Mouse (Mus musculus) ovary, postnatal 36 days (tissue): Measurements from ENCODE around the gene Cldn19.
"Not testable (repeated sequence)": the region's sequence is repeated elsewhere in the genome, so short reads cannot be mapped to it uniquely, and the experiment has no call there.

Experiments
- DNase-seq: peaks from one replicate; pipeline ENCODE4 v3.0.0; 2022; ENCODE audit warnings: low spot score, mixed read lengths

Cldn19 gene

DNA sequence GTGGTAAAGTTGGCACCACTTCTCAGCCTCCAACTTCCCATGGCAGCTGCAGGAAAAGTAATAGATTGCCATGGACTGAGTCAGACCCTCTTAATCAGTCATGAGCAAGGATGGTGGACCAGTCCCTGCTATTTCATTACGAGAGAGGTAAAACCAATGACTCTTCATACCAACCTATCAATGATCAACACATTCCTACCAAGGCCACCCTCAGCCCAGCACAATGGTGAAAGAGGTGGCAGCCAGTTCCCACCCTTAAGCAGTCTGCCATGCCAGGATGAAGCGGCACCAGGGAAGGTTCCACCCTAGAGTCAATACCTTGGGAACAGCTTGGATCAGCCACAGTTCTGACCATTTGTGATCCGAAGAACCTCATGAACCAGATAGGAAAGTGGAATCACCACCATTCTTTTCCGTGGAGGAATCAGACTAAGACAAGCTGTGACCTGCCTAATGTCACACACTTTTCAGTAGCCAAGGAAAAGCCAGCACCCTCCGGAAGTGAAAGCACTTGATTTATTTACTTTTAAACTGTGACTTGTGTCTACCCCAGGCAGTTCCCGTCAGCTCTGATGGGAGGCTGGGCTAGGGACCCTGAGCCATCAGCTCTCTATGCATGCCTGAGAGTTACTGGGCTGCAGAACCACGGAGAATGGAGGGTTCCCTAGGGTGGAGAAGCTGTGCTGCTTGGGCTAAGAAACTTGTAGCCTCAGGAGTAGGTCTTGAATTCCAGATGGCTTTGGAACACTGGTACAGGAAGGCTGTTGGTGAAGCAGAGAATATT lies 3.0 kb upstream of the Cldn19 start:
- DNase-seq: no peak

DNA sequence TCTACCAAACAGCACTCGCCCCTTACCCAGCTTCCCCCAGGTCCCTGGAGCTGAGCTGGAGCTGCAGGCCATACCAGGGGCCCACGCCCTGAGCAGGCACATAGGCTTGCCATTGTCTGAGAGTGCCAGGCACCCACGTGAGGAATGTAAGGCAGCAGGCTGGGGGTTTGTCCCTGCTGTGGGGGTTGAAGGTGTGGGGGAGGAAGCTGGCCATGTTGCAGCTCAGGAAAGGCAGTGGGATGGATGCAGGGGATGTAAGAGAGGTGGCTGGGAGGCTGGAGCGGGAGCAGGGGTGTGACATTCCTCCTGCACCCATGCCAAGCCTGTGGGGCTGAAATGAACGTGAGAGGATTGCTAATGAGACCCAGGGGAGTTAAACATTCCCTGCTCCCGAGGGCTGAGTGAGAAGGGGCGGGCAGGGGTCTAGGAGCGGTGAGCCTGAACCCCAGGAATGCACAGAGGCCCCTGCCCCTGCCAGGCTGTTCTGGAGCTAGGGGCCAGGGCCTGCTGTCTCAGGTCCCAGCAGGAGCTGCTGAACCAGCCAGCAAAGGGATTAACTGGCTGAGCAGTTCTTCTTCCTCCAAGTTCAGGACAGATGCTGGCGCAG lies 1.1 kb upstream of the Cldn19 start:
- DNase-seq: no peak

DNA sequence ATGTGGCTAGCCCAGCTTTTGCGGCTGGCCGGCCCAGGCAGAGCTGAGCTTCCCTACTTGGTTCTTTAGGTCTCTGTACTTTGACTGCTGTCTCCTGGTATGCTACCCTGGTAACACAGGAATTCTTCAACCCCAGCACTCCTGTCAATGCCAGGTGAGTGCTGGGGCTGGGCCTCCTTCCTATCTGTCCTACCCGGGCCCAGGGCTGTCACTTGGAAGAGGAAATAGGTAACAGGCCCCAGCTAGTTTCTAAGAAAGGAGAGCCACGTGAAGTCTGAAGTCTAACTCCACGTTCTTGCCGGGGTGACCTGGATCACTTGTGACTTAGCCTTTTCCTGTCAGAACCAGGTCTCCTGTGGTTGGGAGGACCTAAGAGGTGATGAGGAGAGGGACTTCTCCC lies 1.9 kb downstream of the Cldn19 start:
- DNase-seq: no peak

DNA sequence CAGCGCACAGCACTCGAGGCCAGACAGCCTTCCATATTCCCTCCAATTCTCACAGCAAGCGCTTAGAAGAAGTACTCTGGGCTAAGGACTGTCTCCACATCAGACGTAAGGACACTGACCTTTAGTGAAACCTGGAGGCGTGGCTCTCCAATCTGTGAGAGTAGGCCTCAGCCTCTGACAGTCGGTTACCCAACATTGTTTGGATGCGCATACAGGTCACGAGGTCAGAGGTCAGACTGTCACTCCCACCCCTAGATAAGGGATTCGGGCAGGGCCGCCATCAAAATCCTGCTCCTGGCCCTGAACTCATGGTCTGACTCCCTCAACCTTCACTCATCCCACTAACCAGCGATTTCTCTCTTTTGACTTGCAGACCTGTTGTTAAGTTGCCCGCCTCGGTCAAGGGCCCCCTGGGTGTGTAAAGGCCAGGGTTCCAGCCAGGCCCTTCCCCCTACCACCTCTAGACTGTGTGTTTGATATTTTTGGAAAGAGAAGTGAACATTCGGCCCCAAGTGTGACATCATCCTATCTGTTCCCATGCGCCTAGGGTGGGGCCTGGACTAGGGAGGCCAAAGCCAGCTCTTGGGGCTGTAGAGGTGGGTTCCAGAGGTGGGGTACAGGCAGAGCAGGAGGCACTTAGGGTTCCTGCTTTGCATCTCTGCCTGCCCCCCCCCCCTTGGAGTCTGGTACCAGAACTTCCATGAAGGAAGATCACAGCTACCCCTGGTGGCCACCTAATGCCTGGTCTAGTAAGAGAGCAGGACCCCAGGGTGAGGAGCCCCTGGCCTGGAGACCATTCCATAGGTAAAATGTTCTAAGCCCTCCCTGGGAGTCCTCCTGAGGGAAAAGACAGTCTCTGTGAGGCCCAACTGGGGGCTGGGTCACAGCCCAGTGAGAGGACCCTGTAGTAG lies 4.4 kb downstream of the Cldn19 start:
- no peak for DNase-seq

DNA sequence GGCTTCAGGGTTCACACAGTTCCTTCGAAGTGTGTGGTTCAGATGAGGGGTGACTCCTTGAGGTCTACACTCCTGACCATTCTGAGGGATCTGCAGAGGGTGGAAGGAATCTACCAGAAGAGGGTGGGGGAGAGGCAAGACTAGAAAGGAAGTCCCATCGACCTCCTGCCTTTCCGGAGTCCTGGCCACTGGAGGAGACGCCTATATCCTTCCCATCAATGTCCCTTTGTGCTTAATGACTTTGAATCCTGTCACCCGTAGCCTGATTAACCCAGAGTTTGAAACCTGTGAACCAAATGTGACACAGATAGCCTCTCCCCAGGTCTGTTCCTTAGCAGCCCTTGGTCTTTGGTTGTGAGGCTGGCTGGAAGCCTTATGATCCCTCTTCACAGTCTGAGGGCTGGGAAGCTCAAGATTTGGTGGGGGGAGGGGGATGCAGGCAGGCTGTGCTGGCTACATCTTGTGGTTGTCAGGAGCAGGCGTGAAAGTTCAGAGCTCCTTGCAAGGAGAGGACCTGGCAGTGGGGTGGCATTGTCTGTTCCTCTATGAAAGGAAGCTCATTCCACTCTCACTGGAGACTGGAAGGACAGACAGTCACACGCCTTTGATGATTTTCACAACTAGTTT lies 6.0 kb downstream of the Cldn19 start:
- no peak for DNase-seq

DNA sequence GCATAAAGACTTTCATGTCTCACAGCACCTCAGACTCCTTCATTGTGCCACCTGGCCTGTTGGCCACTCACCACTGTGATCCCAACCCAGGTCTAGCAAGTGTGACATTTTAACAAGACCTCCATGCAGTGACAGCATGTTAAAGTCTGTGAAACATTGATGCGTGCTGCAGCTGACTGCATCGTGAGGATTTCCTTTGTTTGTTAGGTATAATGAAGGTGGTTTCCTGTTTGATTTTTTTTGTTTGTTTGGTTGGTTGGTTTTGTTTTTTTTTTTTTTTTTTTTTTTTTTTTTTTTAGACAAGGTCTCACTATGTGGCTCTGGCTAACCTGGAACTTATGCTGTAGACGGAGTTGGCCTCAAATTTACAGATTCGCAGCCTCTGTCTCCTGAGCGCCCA lies 7.3 kb downstream of the Cldn19 start:
- no peak for DNase-seq

DNA sequence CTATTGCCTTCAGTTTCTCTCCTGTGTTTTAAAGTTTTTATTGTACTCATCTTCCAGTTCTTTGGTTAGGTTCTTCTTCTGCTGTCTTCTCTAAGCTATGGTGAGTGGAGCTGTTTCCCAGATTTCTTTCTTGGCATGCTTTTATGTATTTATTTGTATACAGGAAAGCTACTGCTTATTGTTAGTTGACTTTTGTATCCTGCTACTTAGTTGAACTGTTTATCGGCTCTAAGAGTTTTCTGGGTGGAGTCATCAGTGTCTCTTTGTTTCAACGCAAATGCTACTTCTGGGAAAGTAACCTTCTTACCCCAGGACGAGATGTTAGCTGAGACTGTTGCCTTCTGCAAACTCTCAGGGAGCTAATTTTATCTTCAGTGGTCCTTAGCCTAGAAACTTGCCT lies 8.2 kb downstream of the Cldn19 start:
- DNase-seq: no peak

DNA sequence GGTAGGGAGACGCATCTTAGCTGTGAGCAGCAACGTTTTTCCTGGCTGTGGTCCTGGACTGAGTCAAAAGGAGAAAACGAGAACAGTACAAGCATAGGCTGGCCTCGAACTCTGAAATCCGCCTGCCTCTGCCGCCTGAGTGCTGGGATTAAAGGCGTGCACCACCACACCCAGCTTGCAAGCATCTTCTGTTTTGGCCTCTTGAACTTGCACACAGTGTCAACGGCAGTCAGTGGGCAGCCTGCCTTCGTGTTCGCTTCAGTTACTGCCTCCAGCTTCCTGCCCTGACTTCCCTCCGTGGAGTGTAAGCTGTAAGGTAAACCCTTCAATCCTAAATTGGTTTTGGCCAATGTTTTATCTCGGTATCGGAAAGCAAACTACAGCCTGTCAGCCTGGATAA lies 11.4 kb downstream of the Cldn19 start:
- DNase-seq: no peak

DNA sequence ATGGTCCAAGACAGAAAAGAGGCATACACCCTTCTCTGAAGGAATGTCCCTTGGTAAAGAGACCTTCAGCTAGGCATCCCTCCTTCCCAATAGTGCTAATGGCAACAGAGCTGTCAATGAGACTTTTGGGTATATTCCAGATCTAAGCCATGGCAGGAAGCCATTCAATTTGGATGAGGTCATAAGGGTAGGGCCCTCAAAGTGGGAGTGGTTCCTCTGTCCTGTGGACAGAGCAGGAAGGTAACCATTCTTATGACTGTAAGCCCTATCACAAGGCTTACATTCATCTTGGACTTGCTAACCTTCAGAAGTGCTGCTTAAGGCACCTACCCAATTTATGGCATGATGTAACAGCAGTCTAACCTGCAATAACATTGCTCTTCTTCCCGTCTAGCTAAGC lies 19.4 kb downstream of the Cldn19 start:
- no peak for DNase-seq

DNA sequence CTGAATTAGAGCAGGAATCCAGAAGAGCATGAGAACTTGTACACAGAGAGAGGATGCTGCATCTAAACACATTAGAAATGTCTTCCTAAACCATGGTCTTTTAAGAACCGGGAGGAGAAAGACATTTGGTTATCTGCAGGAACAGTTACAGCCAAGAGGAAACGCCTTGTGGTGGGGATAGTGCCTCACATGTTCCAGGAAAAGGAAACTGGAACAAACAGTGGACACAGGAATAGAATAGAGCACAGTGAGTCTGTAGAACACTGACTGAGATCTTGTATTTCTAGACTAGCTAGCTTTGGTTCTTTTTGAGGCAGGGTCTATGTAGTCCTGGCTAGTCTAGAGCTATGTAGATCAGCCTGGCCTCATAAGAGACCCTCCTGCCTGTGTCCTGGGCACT lies 20.0 kb downstream of the Cldn19 start:
- no peak for DNase-seq

DNA sequence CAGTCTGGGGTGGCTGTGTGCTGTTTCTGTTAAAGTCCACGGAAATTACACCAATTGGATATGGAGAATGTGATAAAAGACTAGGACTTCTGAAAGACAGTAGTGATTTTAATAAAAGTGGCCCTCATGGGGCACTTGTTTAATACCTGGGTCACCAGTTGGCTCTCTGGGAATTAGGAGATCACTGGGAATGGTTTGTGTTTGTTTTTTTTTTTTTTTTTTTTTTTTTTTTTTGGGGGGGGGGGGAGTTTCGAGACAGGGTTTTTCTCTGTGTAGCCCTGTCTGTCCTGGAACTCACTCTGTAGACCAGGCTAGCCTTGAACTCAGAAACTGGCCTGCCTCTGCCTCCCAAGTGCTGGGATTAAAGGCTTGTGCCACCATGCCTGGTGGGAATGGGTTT lies 20.5 kb downstream of the Cldn19 start:
- DNase-seq: no peak

DNA sequence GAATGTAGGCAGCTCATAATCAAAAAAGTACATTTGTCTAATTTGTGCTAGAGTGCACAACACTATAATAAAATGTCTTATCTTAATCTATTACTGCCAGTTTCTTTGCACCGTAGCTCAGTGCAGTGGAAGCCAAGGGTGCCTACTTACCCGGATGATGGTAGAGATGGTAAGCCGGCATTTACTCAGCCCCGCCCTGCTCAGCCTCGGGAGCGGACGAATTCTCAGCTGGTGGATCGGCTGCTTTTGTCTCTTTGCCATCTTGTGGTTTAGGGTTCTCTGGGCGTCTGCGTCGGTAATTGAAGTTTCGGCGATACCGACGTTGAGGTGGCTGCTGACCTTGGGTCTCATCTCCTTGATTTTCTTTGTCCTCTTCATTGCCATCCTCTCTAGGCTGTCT lies 23.6 kb downstream of the Cldn19 start:
- DNase-seq: not testable (repeated sequence)

DNA sequence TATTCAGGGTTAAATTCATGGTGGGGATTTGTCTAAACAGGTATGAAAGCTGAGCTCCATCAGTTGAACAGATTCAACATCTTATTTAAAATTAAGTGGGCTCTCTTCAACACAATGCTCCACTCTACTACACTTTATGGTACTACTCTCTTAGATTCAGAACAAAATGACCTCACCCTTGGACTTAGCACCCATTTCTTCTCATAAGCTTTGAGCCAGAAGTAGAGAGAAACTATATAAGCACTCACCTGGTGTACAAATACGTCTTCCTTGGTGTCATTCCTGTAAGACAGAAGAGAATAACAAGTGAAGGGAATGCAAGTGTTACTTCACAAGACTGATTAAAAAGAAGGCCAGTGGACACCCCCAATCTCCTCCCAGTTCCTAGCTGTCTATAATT lies 29.6 kb downstream of the Cldn19 start:
- DNase-seq: no peak

DNA sequence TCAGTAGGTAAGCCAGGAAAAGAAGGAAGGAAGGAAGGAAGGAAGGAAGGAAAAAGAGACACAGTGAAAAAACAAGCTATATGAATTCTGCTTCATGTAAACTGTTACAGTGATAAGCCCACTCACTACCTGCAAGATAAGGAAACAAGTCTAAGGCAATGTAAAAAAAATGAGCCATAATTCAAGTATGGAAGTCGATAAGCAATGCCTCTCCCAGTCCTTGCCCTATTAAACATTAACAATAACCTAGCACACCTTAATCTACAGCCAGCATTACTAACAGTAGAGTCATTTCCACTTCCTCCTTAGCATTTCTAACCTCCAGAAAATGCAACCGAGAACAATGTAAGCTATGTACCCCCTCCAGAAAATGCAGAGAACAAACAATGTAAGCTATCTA lies 30.1 kb downstream of the Cldn19 start:
- no peak for DNase-seq

DNA sequence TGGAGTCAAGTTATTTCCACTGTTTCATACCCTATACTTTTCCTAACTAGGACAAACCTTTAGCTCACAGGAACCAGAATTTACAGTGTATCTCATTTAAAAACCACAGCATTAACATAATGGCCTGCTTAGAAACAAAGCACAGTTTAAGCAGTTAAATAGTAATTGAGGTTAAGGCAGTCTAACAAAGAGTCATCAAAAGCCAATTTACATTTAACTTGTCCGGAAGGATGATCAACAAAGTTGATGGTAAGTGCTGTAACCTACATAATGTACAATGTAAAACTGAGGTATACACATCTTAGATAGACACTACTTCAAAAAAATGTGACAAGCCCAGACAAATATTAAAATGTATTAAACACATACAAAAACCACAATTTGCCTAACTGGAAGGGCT lies 36.7 kb downstream of the Cldn19 start:
- DNase-seq: no peak

DNA sequence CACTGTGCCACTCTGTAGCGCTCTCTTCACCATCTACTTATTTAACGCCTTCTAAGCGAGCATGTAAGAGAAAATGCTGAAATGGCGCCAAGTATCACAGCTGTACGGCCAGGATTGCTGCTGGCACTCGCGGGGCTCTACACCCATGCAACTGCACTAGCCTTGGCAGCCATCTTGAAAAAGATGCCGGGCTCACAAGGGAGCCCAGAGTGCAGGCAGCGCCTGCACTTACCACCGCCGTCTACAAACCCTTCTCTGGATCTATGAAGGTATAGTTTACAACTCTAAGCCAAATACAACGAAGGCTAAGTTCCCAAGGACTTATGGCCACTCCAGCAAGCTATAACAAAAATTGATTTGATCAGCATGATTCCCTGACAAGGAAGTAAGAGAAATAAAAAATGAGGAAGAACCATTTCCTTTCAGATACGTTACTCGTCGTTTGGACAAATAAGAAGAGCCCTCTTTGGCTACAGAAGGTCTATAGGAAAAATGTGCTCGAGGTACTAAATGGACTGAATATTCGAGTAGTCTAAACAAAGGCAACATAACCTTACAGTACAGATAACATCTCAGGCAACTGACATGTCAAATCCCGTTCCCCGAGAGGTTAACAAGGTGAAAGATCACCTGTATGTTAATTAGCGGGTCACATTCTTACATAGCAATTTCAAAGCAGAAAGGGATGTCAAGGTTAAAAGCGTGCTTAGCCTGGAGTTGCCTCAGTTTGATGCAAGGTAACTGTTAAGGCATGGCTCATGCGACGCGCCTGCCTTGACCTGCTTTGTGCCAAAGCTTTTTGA lies 37.8 kb downstream of the Cldn19 start:
- DNase-seq: peak; percentile 43

DNA sequence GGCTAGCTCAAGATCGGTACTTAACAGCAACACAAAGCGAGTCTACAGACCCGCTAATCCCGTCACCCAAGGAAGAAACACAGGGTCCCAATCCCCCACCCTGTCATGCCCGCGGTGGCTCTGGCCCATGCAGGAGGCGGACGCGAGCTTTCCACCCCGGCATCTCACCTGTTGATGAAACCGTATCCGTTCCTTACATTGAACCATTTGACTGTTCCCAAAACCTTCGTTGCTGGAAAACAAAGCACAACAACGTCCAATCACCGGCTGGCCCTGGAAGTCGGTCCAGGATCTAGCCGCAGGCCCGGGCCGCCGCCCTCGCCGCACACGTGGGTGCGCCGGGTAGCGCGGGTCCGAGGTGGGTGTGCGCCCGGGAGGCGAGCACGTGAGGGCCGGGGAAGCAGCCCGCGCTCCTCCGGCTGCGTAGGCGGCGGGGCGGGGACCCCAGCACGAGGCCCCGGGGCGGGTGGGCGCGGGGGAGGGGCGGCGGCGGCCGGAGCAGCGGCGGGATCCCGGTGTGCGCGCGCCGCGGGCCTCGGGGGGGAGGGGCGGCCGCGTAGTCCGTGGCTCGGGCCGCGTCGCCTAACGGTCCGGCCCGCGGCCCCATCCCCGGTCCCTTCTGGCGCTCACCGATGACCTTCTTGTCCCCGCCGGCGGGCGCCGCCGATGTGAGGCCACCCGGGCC lies 38.5 kb downstream of the Cldn19 start:
- no peak for DNase-seq

DNA sequence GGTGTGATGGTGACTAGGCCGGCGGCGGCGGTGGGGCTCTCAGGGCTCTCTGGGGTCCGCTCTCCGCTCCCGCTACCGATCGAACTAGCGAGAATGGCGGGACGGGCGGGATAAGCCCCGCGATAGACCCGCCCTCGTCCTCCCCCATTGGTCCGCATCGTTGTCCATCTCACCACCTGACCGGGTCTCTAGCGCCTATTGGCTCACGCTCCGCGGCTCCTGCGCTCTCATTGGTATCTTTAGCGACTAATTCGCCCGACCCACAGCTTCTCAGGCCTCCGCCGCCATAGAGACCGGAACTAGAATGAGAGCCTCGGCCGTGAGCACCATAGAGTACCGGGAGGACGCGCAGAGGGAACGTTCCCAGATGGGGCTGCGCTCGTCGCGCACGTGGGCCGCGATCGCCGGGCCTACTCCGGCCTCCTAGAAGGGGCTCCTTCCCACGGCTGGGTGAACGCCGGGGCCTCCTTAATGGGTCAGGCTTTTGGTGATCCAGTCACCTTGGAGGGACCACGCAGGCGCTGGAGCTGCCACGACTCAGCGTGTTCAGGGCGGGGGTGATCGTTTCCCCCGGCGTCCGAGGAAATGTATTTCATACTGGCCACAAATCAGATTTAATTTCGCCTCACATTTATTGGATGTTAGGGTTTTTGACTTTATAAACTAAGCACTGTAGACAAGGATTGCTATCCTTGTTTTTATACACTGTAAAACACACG lies 39.4 kb downstream of the Cldn19 start, which contains the start of gene Ybx1:
Gene Ybx1 (minus strand): TSS at position 190 of the 719 bp plus-strand sequence.
- peak; percentile 99 for DNase-seq

DNA sequence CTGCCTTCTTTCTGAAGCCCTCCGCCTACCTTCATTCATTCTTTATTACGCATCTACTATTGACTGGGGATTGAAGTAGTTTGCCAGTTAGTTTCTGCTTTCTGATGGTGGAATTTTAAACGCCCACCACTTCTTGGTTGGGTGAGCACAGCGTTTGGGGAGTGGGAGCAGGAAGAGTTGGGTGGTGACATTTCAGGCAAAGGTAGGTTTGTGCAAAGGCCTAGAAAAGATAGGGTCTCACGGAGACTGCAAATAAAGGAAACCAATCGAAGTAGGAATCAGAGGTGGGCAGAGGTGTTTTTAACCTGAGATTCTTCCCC lies 39.9 kb downstream of the Cldn19 start:
- DNase-seq: no peak

DNA sequence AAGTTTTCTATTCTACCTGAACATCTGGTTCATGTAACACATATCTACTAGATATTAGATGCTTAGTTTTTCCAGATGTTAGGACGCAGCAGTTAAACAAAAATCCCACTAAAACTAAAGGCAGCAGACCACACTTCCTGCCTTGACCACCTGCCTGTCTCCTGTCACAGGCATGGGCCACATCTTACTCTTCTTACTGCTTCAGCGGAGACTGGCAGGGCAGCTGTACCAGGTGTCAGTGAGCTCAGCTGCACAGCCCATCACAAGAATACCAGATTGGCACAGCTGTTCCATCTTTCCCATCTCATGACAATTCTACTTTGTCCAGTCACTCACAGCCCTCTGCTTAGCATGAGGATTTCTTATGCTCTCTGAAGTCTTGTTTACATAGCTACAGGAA lies 42.1 kb downstream of the Cldn19 start:
- no peak for DNase-seq
